Mouse (Mus musculus) hindbrain, postnatal 0 days (tissue): ENCODE results near the gene Gpm6b. TPM values are rescaled to one million over a fixed set of nuclear protein-coding genes. Genes with fewer than 3 reads are reported as not detected.

ENCODE experiments used
- ATAC-seq: fragments of 200-750 bp; cut with Nextera tagmentation; 2 replicates; pipeline ENCODE4 v1.8.0; 2017; ENCODE audit warnings: mild to moderate bottlenecking, moderate TSS enrichment, moderate library complexity
- DNase-seq: peaks from one replicate; pipeline ENCODE4 v3.0.0-alpha.2; 2015; ENCODE audit warnings: low spot score
- H3K27ac ChIP-seq: fragments of 300-500 bp; sonication (generic); 2 replicates; pipeline ENCODE4 v1.5.1; 2014; ENCODE audit warnings: mild to moderate bottlenecking
- H3K27me3 ChIP-seq: fragments of 300-500 bp; sonication (generic); 2 replicates; pipeline ENCODE4 v1.6.1; 2014; ENCODE audit warnings: low read length, mixed read lengths; ENCODE audit not compliant: insufficient read depth
- H3K36me3 ChIP-seq: fragments of 300-500 bp; sonication (generic); 2 replicates; pipeline ENCODE4 v1.6.1; 2014; ENCODE audit warnings: low read length, mixed read lengths; ENCODE audit not compliant: insufficient read depth
- H3K4me1 ChIP-seq: fragments of 300-500 bp; sonication (generic); 2 replicates; pipeline ENCODE4 v1.6.1; 2014; ENCODE audit warnings: antibody characterized with exemption, low read length, mixed read lengths; ENCODE audit not compliant: insufficient read depth
- H3K4me2 ChIP-seq: fragments of 300-500 bp; sonication (generic); 2 replicates; pipeline ENCODE4 v1.6.1; 2014; ENCODE audit warnings: low read depth, mild to moderate bottlenecking, low read length, moderate library complexity, mixed read lengths
- H3K4me3 ChIP-seq: fragments of 300-500 bp; sonication (generic); 2 replicates; pipeline ENCODE4 v1.5.1; 2014; ENCODE audit warnings: low read length
- H3K9ac ChIP-seq: fragments of 300-500 bp; sonication (generic); replicated peaks from 2 replicates; pipeline ENCODE4 v1.6.1; 2014; ENCODE audit warnings: mild to moderate bottlenecking, low read length, moderate library complexity, mixed read lengths
- H3K9me3 ChIP-seq: fragments of 300-500 bp; sonication (generic); 2 replicates; pipeline ENCODE4 v1.6.1; 2016; ENCODE audit warnings: low read length, mixed read lengths
- CTCF ChIP-seq: IDR thresholded peaks from 2 replicates; pipeline ENCODE4 v1.5.1; 2016; ENCODE audit warnings: antibody characterized with exemption, control low read depth, low read depth
- WGBS: fragments of 180-500 bp; shearing (Covaris S2); extraction: QIAGEN DNeasy Blood & Tissue Kit; methylation state at CpG from one replicate; pipeline ENCODE4 v1.1.7; 2014; 5-methylcytosine and 5-hydroxymethylcytosine counted together
- polyA plus RNA-seq: library from polyadenylated mRNA; unstranded; fragments of >200 nt; fragmentation: Nextera tagmentation; extraction: Ambion mirVana; gene quantifications from 2 replicates; pipeline ENCODE4 v1.2.1, GENCODE M21; 2015
- total RNA-seq: library from RNA; depleted of rRNA; stranded (reverse); fragments of >200 nt; gene quantifications from 2 replicates; pipeline ENCODE4 v1.2.3, GENCODE M21; 2014

Gpm6b gene
- total and polyA plus RNA-seq, 2 experiments from 2014 or later, result 369 to 393 TPM

- no peak overlapping the region for H3K4me2 ChIP-seq
- H3K27me3 ChIP-seq, result no peaks in the 10 kb centered on the region
- ATAC-seq (no peak), DNase-seq (no peak)
- H3K4me3 ChIP-seq, result no peak overlapping the region
- no peaks in the 10 kb centered on the region for H3K9me3 ChIP-seq
- no peak overlapping the region for H3K27ac ChIP-seq
- no peak overlapping the region for H3K9ac ChIP-seq
- no peaks in the 10 kb centered on the region for H3K36me3 ChIP-seq
- whole genome bisulfite sequencing, result 65% methylated on average over 5 of the region's 5 CpGs
- no peak for TF ChIP-seq CTCF
- H3K4me1 ChIP-seq, result no peaks in the 10 kb centered on the region
These were observed 19.4 kb upstream of the Gpm6b start for GRCm38 (mm10) chrX:166219331-166219730.

GRCm38 (mm10) chrX:166226856-166227255, 11.9 kb upstream of the Gpm6b start:
- Histone ChIP-seq H3K4me1 (no peaks in the 10 kb centered on the region), H3K9me3 (no peaks in the 10 kb centered on the region), H3K4me2 (no peak overlapping the region), H3K27ac (no peak overlapping the region), H3K9ac (no peak overlapping the region), H3K27me3 (no peaks in the 10 kb centered on the region), H3K36me3 (no peaks in the 10 kb centered on the region), H3K4me3 (no peak overlapping the region)
- DNase-seq (no peak), ATAC-seq (no peak)
- no peak for TF ChIP-seq CTCF
- WGBS, result 67% methylated on average over 5 of the region's 5 CpGs

- H3K36me3 ChIP-seq, result no peaks in the 10 kb centered on the region
- 76% methylated on average over 3 of the region's 3 CpGs for whole genome bisulfite sequencing
These were observed 9.0 kb upstream of the Gpm6b start for GRCm38 (mm10) chrX:166229750-166230149.

GRCm38 (mm10) chrX:166230515-166231267, 8.0 kb upstream of the Gpm6b start:
- no peak overlapping the region for H3K9ac ChIP-seq
- H3K27ac ChIP-seq, result no peak overlapping the region
- no peak overlapping the region for H3K4me3 ChIP-seq
- no peaks in the 10 kb centered on the region for H3K4me1 ChIP-seq
- H3K4me2 ChIP-seq, result no peak overlapping the region
- no peak for TF ChIP-seq CTCF
- no peak for ATAC-seq
- no peaks in the 10 kb centered on the region for H3K9me3 ChIP-seq
- no peaks in the 10 kb centered on the region for H3K36me3 ChIP-seq
- no peak for DNase-seq
- 86% methylated on average over 6 of the region's 6 CpGs for WGBS
- H3K27me3 ChIP-seq, result no peaks in the 10 kb centered on the region

More at GRCm38 (mm10) chrX:166229750-166230149, 9.0 kb upstream of the Gpm6b start:
- no peaks in the 10 kb centered on the region for H3K9me3 ChIP-seq
- H3K27me3 ChIP-seq, result no peaks in the 10 kb centered on the region
- H3K4me3 ChIP-seq, result no peak overlapping the region
- ATAC-seq (no peak), DNase-seq (no peak)
- H3K4me1 ChIP-seq, result no peaks in the 10 kb centered on the region
- H3K27ac ChIP-seq, result no peak overlapping the region
- H3K4me2 ChIP-seq, result no peak overlapping the region
- TF ChIP-seq CTCF, result no peak
- H3K9ac ChIP-seq, result no peak overlapping the region

- 53% methylated on average over 2 of the region's 2 CpGs for WGBS
- H3K36me3 ChIP-seq, result no peaks in the 10 kb centered on the region
- no peak overlapping the region for H3K27ac ChIP-seq
- 0 out of 2 replicates have a peak, but pooled peaks cover 3% of the 10 kb centered on the region for H3K27me3 ChIP-seq
- H3K4me2 ChIP-seq, result no peak overlapping the region
- H3K9ac ChIP-seq, result no peak overlapping the region
- no peaks in the 10 kb centered on the region for H3K9me3 ChIP-seq
- no peaks in the 10 kb centered on the region for H3K4me1 ChIP-seq
- DNase-seq (no peak), ATAC-seq (no peak)
- no peak for TF ChIP-seq CTCF
- no peak overlapping the region for H3K4me3 ChIP-seq
These were observed 2.6 kb upstream of the Gpm6b start for GRCm38 (mm10) chrX:166236131-166236530.

GRCm38 (mm10) chrX:166239520-166239919, 809 bp downstream of the Gpm6b start:
- H3K4me1 ChIP-seq, result no peaks in the 10 kb centered on the region
- no peak for TF ChIP-seq CTCF
- peak; percentile 55 for ATAC-seq
- no peaks in the 10 kb centered on the region for H3K9me3 ChIP-seq
- peak overlapping the region; percentile 78 for H3K27ac ChIP-seq
- H3K9ac ChIP-seq, result peak overlapping the region; percentile 69
- H3K4me2 ChIP-seq, result peak overlapping the region; percentile 68
- 0 out of 2 replicates have a peak, but pooled peaks cover 3% of the 10 kb centered on the region for H3K27me3 ChIP-seq
- no peaks in the 10 kb centered on the region for H3K36me3 ChIP-seq
- H3K4me3 ChIP-seq, result peak overlapping the region; percentile 58
- no peak for DNase-seq
- WGBS, result 35% methylated on average over 13 of the region's 13 CpGs

GRCm38 (mm10) chrX:166240751-166241150, 2.0 kb downstream of the Gpm6b start:
- TF ChIP-seq CTCF, result no peak
- H3K27ac ChIP-seq, result peak overlapping the region; percentile 20; the same call in 1 of the 2 replicates
- H3K4me3 ChIP-seq, result no peak overlapping the region
- no peak overlapping the region for H3K9ac ChIP-seq
- peak; percentile 38 for DNase-seq
- no peaks in the 10 kb centered on the region for H3K4me1 ChIP-seq
- H3K36me3 ChIP-seq, result no peaks in the 10 kb centered on the region
- peak; percentile 53; the same call in 1 of the 2 replicates for ATAC-seq
- no peaks in the 10 kb centered on the region for H3K9me3 ChIP-seq
- 52% methylated on average over 7 of the region's 7 CpGs for WGBS
- H3K27me3 ChIP-seq, result 0 out of 2 replicates have a peak, but pooled peaks cover 3% of the 10 kb centered on the region
- peak overlapping the region; percentile 28 for H3K4me2 ChIP-seq
